Mouse (Mus musculus) E14TG2a.4 (cell line): ENCODE data around the gene Hexim1.

Source experiments
- CTCF ChIP-seq: conservative IDR thresholded peaks from 2 replicates; pipeline ENCODE4 v1.5.1; 2014; ENCODE audit warnings: low read length
- NANOG ChIP-seq: IDR thresholded peaks from 2 replicates; pipeline ENCODE4 v1.6.1; 2014; ENCODE audit warnings: borderline replicate concordance, low read length, mixed read lengths

GRCm38 (mm10) chr11:103131701-103132575 is 15.9 kb downstream of the Hexim1 start, which contains the start of gene Hexim2:
- TF ChIP-seq NANOG (no peak), CTCF (no peak)
